Mouse (Mus musculus): ENCODE results near the gene H1fnt.

DNA sequence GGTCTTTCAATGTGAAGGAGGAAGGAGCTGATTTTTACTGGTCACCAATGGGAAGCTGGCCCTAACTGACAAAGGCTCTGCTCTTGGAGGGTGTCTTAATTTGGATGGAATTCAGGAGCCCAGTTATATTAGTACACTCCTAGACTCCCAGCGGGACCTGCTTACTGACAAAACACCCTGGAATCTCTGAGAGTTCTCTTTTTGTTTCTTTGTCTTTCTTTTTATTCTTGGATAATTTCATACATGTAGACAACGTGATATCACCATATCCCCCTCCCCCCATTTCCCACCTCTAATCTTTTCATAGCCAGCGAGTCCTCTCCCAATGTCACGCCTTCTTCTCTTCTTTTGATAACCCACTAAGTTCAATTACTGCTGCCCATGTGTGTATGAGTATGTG is 22.7 kb downstream of the H1fnt start, which contains the start of gene Olfr286:
- TF ChIP-seq POLR2A (IDR thresholded peaks at IDR 0.05; ENCODE audit: control insufficient read depth, extremely low read depth, insufficient read depth, low read length, poor library complexity) (no peak), CTCF (IDR thresholded peaks at IDR 0.05; ENCODE audit: borderline replicate concordance, control insufficient read depth, extremely low read depth, insufficient read depth, low read length, poor library complexity) (no peak)
